Mouse (Mus musculus) embryonic fibroblast, embryonic 13.5 days (primary cell): ENCODE measurements at regions not wholly inside any gene's neighbourhood (a gene's known extent, or its start where the extent isn't known, plus 50 kb on each side); places are given as distances from the start of the nearest gene placed in this dataset.
"Not testable (repeated sequence)": the region's sequence is repeated elsewhere in the genome, so short reads cannot be mapped to it uniquely, and the experiment has no call there.

ENCODE experiments used
- H3K27ac ChIP-seq: 2 replicates; pipeline ENCODE4 v1.5.1; 2012; ENCODE audit warnings: low read length, control low read depth, inconsistent platforms; ENCODE audit not compliant: insufficient read depth
- H3K4me1 ChIP-seq: 2 replicates; pipeline ENCODE4 v1.6.1; 2011; ENCODE audit warnings: low read length; ENCODE audit not compliant: control insufficient read depth, insufficient read depth
- H3K4me3 ChIP-seq: 2 replicates; pipeline ENCODE4 v1.5.1; 2011; ENCODE audit warnings: mild to moderate bottlenecking, control low read depth, low read length; ENCODE audit not compliant: insufficient read depth
- CTCF ChIP-seq: IDR thresholded peaks from 2 replicates; pipeline ENCODE4 v1.5.1; 2011; ENCODE audit warnings: mild to moderate bottlenecking, control low read depth, low read length, moderate library complexity, borderline replicate concordance; ENCODE audit not compliant: insufficient read depth
- POLR2A ChIP-seq: IDR thresholded peaks from 2 replicates; pipeline ENCODE4 v1.6.1; 2011; ENCODE audit warnings: low read depth, mild to moderate bottlenecking, control low read depth, low read length, moderate library complexity

GRCm38 (mm10) chr5:75402631-75403030 is 172.1 kb upstream of the Kit start:
- H3K27ac ChIP-seq = no peak overlapping the region
- no peaks in the 10 kb centered on the region for H3K4me1 ChIP-seq
- H3K4me3 ChIP-seq = no peak overlapping the region
- no peak for TF ChIP-seq POLR2A
- no peak for TF ChIP-seq CTCF

- Histone ChIP-seq H3K4me3 (no peak overlapping the region), H3K4me1 (no peaks in the 10 kb centered on the region), H3K27ac (no peak overlapping the region)
- TF ChIP-seq CTCF (no peak), POLR2A (no peak)
Observed at GRCm38 (mm10) chr5:75403531-75403930, 171.2 kb upstream of the Kit start.

- Histone ChIP-seq H3K27ac (no peak overlapping the region), H3K4me1 (no peaks in the 10 kb centered on the region), H3K4me3 (no peak overlapping the region)
- no peak for TF ChIP-seq POLR2A
- no peak for TF ChIP-seq CTCF
Observed at GRCm38 (mm10) chr5:75404601-75405285, 170.0 kb upstream of the Kit start.

- Histone ChIP-seq H3K4me1 (no peaks in the 10 kb centered on the region), H3K4me3 (no peak overlapping the region), H3K27ac (no peak overlapping the region)
- TF ChIP-seq CTCF = no peak
- TF ChIP-seq POLR2A = no peak
Observed at GRCm38 (mm10) chr5:75405496-75405895, 169.2 kb upstream of the Kit start.

GRCm38 (mm10) chr5:75407686-75408085 is 167.0 kb upstream of the Kit start:
- H3K4me1 ChIP-seq = no peaks in the 10 kb centered on the region
- TF ChIP-seq CTCF (no peak), POLR2A (no peak)
- no peak overlapping the region for H3K4me3 ChIP-seq
- no peak overlapping the region for H3K27ac ChIP-seq

- no peak overlapping the region for H3K27ac ChIP-seq
Observed at GRCm38 (mm10) chr5:75410240-75411186, 164.2 kb upstream of the Kit start.

GRCm38 (mm10) chr5:75419282-75419681 is 155.4 kb upstream of the Kit start:
- H3K4me3 ChIP-seq, H3K4me1 ChIP-seq, H3K27ac ChIP-seq: not testable (repeated sequence)

More at GRCm38 (mm10) chr5:75410240-75411186, 164.2 kb upstream of the Kit start:
- H3K4me3 ChIP-seq = no peak overlapping the region
- no peak for TF ChIP-seq POLR2A
- H3K4me1 ChIP-seq = no peaks in the 10 kb centered on the region

GRCm38 (mm10) chr5:75432885-75433284 is 141.8 kb upstream of the Kit start:
- no peaks in the 10 kb centered on the region for H3K4me1 ChIP-seq
- TF ChIP-seq CTCF = no peak
- no peak for TF ChIP-seq POLR2A
- no peak overlapping the region for H3K4me3 ChIP-seq
- H3K27ac ChIP-seq = no peak overlapping the region

- no peak for TF ChIP-seq POLR2A
- TF ChIP-seq CTCF = no peak
- Histone ChIP-seq H3K4me1 (no peaks in the 10 kb centered on the region), H3K4me3 (no peak overlapping the region), H3K27ac (no peak overlapping the region)
Observed at GRCm38 (mm10) chr5:75437924-75438323, 136.8 kb upstream of the Kit start.

- TF ChIP-seq CTCF (no peak), POLR2A (no peak)
- H3K4me3 ChIP-seq = no peak overlapping the region
- no peaks in the 10 kb centered on the region for H3K4me1 ChIP-seq
- no peak overlapping the region for H3K27ac ChIP-seq
Observed at GRCm38 (mm10) chr5:75444024-75444604, 130.6 kb upstream of the Kit start.
